Mouse (Mus musculus) gastrocnemius, postnatal 4 days (tissue): ENCODE measurements around the gene Cacna2d2. TPM values are rescaled to one million over a fixed set of nuclear protein-coding genes. Genes with fewer than 3 reads are reported as not detected.

Experiments
- DNase-seq, 2 experiments: peaks; one replicate each; pipeline ENCODE4 v3.0.0; 2021 to 2022; ENCODE audit warnings: low spot score in 2 of 2, mixed read lengths in 2 of 2
- total RNA-seq, 2 experiments: library from RNA; stranded (reverse); gene quantifications; 2 replicates each; pipeline ENCODE4 v1.2.3; 2021

Cacna2d2 gene
- total RNA-seq, 2 experiments from 2014 or later = 2.6 to 2.7 TPM

- no peak for DNase-seq
Observed at GRCm38 (mm10) chr9:107400666-107401285, 1.4 kb downstream of the Cacna2d2 start.

GRCm38 (mm10) chr9:107403116-107403515 is 3.7 kb downstream of the Cacna2d2 start:
- DNase-seq = no peak

- no peak for DNase-seq
Observed at GRCm38 (mm10) chr9:107409449-107409848, 10.0 kb downstream of the Cacna2d2 start.

- DNase-seq = no peak
Observed at GRCm38 (mm10) chr9:107417106-107417505, 17.7 kb downstream of the Cacna2d2 start.

- DNase-seq = no peak
Observed at GRCm38 (mm10) chr9:107419491-107420244, 20.3 kb downstream of the Cacna2d2 start.

GRCm38 (mm10) chr9:107420898-107421297 is 21.5 kb downstream of the Cacna2d2 start:
- no peak for DNase-seq

- DNase-seq = no peak
Observed at GRCm38 (mm10) chr9:107422878-107423277, 23.5 kb downstream of the Cacna2d2 start.

- no peak for DNase-seq
Observed at GRCm38 (mm10) chr9:107424485-107425175, 25.2 kb downstream of the Cacna2d2 start.

GRCm38 (mm10) chr9:107427876-107428275 is 28.5 kb downstream of the Cacna2d2 start:
- no peak for DNase-seq

- no peak for DNase-seq
Observed at GRCm38 (mm10) chr9:107428451-107429186, 29.2 kb downstream of the Cacna2d2 start.

GRCm38 (mm10) chr9:107430445-107430844 is 31.0 kb downstream of the Cacna2d2 start:
- DNase-seq = no peak

GRCm38 (mm10) chr9:107432546-107432945 is 33.1 kb downstream of the Cacna2d2 start:
- no peak for DNase-seq

GRCm38 (mm10) chr9:107434851-107435250 is 35.4 kb downstream of the Cacna2d2 start:
- DNase-seq = no peak

GRCm38 (mm10) chr9:107435285-107435684 is 35.9 kb downstream of the Cacna2d2 start:
- DNase-seq = no peak

- no peak for DNase-seq
Observed at GRCm38 (mm10) chr9:107442891-107443290, 43.5 kb downstream of the Cacna2d2 start.

- DNase-seq = no peak
Observed at GRCm38 (mm10) chr9:107443324-107443723, 43.9 kb downstream of the Cacna2d2 start.

- DNase-seq = no peak
Observed at GRCm38 (mm10) chr9:107445011-107445471, 45.6 kb downstream of the Cacna2d2 start.

GRCm38 (mm10) chr9:107448805-107449517 is 49.5 kb downstream of the Cacna2d2 start:
- DNase-seq = no peak

- no peak for DNase-seq
Observed at GRCm38 (mm10) chr9:107451400-107451799, 52.0 kb downstream of the Cacna2d2 start.

- no peak for DNase-seq
Observed at GRCm38 (mm10) chr9:107451891-107452521, 52.6 kb downstream of the Cacna2d2 start.
